Mouse (Mus musculus) frontal cortex, adult 2 months (tissue): ENCODE data around the gene Trabd2b. TPM values are rescaled to one million over a fixed set of nuclear protein-coding genes. Genes with fewer than 3 reads are reported as not detected.

Experiments
- DNase-seq, 2 experiments: peaks; one replicate each; pipeline ENCODE4 v3.0.0; 2022; ENCODE audit warnings: low spot score in 1 of 2; ENCODE audit errors: extremely low spot score in 1 of 2
- polyA plus RNA-seq: library from polyadenylated mRNA; depleted of rRNA; stranded (reverse); fragments of >200 nt; gene quantifications from 2 replicates; pipeline ENCODE4 v1.2.3, GENCODE M21; 2012; rRNA removed

Trabd2b gene
- polyA plus RNA-seq, 1 experiment, result 1.8 TPM

DNA sequence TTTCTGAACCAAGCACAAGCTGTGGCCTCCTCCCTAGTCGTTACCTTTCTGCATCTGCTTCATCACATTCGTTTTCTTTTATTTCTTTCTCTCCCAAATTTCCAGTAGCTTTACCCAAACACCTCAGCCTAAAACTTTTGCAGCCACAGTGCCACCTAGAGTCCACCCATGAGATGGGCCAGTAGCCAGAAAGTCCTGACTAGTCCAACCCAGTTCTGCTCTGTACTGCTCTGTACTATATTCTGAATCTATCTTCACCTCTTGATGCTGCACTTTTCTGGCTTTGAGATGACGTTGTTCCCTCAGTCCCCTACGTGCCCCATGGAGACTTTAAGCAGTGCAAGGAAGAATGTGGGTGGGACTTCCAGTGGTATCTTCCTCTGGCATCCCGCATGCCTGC lies 229.4 kb downstream of the Trabd2b start:
- DNase-seq, result peak; percentile 61 to 90

DNA sequence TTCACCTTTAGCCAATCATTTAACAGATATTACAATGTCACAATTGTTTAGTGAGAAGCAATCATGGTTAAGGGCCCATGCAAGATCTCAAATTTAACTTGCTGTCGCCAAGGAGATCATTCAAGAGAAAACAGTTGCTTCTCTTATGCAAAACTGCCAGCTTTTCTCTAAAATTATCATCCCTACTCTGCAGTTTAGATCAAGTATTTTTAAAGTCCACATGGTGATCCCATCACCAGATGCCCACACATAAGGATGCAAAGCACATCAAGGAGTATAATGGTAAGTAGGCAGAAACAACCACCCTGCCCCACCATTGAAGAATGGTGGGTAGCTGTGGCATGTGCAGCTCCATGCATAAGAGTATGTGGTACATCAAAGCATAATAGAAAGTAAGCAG lies 229.8 kb downstream of the Trabd2b start:
- DNase-seq, result peak; percentile 42 to 44

DNA sequence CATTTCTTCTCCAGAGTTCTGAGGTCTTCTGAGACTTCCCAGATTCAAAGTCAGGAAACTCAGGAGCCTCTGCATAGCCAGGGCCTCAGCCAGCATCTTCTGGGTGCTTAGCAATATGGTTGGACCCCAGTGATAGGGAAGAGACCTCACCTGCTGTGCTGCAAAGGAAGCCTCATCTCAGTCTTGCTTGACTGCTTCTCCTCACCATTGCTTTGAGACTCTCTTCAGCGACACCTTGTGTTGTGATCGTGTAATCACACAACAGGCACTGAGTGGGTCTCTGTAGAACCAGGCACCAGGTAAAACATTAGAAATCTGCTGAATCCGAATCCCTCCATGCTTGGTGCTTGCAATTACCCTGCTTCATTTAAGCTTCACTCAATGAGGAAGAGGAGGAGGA lies 230.6 kb downstream of the Trabd2b start:
- DNase-seq, result peak in 1 of 2 experiments; percentile 73

DNA sequence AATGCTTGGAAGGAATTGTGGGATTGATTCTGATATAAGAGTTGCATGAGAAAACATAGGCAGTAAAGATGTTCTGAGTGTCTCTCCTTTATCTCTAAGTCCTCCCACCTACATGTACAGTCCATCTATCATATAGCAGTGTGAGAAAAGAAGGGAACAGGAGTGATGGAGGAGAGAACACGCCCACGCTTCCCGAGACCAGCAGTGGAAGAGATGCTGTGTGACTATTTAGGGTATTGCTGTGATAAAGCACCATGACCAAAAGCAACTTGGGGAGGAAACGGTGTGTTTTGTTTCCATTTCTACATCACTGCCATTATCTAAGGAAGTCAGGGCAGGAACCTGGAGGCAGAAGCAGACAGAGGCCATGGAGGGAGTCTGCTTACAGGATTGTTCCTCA lies 235.9 kb downstream of the Trabd2b start:
- DNase-seq, result no peak

DNA sequence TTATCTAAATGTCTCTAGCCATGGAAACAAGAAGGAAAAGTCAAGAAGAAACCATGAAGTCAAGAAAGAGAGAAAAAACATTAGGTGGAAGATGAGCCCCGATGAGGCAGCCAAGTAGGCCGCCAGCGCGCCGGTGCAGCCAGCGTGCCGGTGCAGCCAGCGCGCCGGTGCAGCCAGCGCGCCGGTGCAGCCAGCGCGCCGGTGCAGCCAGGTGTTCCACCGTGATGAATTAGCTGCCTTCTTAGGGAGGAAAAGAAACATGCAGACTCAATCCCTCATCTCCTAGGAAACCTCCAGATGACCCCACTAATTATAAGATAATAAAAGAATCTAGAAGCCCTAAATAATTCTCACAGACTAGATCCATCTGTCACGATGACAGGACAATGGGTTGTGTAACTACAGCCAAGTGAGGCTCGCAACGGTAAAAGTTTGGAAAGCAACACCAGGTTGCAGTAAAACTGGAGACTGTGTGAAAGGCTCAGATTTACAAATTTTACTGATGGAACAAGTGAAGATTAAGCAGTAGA lies 237.2 kb downstream of the Trabd2b start:
- no peak for DNase-seq

DNA sequence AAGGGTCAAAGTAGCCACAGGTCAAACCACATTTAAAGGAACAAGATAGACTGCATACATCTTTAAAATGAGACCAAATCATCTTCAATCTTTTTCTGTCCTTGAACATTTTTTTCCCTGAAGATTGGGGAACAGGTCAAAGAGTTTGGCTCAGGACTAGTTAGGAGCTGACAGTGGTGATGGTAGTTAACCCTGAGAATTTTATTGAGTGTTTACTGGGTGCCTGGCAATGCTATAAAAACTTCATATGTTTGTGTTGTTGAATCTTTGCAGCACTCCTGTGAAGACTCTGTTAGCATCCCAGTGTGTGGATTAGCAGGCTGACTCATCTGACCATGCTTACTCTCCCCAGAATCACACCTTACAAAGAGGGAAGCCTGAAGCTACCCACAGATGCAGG lies 238.8 kb downstream of the Trabd2b start:
- DNase-seq, result no peak

DNA sequence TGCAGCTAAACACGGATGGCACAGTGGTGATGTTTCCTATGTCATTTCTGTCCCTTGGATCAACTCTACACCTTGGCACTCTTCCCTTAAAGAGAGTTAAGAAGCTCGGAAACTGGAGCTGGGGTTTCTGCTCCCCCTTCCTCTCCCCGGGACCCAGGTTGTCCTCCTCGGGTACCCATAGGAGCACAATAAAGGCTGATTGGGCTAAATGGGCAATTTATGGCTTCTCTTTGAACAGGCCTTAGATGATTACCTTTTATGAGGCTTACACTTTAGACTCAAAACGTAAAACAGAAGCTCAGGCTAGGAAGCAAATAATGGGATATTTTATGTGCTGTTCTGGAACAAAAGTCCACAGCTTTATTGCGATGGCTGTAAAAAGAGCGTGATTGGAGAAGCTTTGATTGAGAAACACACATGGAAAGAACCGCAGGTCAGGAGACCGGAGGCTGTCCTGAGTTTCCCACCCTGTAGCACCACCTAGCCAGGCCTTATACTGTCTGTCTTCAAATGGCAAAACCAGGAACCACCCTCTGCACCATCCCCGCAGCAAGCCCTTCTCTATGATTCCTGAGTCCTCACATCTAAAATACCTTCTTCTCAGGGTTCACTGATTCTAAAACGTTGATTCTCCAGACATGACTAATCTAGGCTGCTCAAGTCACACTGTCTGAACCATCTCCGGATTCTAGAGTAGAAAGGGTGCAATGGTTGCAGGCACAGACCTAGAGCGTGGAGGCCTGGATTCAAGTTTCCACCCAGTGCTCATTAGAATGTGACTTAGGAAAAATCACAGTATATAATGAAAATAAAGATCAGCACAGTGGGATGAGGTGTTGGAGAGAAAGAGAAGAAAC lies 240.5 kb downstream of the Trabd2b start:
- no peak for DNase-seq

DNA sequence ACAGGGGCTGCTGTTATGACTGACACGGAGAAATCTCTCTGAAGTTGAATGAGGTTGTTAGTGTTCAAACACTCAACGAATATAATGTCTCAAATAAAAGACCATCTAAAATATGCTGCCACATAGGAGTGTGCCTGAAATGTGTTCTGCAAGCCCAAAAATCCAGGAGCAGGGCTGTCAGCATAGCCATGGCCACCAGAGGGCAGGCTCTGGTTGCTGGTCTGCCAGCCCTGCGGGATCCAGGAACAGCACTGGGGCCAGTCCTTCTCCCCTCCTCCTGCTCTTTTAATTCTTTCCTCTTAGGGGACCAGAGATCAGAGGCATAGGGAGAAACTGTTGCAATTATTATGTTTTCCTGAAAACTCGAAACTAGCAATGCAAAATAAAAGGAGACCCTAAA lies 241.2 kb downstream of the Trabd2b start:
- peak in 1 of 2 experiments; percentile 86 for DNase-seq

DNA sequence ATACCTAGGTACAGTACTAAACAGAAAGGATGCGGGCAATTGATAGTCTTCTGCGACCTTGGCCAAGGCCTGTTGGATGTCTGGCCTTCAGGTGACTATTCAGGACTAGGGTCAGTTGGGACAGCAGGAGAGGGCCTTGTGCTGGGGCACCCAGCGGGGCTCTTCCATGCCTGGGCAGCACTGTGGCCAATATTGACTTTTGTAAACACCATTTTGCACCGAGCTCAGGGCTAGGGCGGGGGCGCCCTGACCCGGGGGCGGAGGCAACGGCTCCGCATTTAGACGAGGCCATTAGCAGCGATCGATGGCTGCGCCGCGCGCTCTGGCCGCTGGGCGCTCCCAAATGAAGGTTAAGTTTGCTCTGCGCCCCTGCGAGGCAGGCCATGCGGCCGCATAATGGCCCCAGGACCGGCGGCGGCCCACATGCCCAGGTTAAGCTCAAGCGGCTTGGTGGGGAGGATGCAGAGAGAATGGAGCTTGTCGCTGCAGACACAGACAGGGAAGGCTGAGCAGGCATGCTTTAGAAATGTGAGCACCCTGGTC lies 242.1 kb downstream of the Trabd2b start:
- no peak for DNase-seq

DNA sequence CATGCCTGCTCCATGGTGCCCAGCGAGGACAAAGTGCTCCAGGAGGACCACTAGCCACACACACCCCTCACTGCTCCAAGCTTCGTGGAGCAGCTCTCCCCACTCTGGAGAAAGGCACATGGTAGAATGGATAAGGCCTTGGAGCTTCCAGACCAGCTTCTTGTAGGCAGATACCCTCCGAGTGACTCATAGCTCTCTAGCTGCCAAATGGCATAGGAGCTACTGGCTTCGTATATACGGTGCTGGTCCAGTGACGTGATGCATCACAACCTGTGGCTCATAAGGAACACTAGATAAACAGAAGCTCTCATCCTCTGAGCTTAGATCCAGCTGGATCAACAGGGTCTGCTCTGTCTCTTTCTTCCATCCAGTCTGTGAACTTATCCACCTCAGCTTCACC lies 244.0 kb downstream of the Trabd2b start:
- no peak for DNase-seq

DNA sequence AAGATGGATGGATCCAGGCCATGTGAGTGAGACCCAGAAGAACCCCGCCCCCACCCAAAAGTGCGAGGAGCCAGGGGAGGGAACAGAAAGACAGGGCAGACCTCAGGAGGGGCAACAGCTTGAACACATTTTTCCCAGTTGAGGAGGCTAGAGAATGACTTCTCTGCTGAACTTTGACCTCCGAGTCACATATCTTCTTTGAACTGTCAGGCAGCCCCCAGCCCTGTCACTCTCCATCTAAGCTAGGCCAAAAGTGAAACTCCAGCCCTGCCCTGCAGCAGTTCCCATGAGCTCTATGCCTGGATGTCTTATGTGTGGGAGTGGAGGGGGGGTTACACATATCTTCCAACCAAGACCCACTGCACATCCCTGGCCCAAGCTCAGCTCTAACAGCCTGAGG lies 244.5 kb downstream of the Trabd2b start:
- no peak for DNase-seq

DNA sequence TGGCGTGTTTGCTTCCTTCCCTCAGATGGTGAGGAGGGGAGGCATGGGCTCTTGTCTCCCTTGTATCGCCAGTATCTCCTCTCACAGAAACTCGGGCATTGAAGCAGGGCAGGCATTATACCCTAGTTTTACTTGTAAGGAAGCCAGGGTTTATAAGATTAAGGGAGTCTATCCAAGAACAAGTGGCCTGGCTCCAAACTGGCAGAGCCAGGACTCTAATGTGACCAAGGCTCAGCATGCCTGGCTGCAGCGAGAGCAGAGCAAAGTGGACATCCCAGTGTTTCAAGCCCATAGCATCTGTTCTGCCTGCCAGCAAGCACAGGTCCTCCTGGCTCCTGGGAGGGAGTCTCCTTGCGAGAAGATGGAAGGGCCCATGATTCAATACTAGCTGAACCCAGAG lies 245.1 kb downstream of the Trabd2b start:
- DNase-seq, result no peak

DNA sequence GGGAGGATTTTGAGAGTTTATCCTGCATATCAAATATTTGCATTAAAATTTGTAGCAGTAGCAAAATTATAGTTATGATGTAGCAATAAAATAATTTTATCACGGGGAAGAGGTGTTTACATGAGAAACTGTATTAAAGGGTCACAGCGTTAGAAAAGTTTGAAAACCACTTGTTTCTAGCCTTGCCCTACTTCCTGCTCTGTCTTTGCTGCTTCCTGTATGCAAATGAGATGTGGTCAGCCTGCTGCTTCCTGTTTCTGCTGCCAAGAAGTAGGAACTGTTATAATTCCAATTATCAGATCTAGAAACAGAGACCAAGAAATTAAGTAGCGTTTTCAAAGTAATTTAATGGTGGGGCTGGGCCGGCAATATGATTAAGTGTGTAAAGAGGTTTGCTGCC lies 245.9 kb downstream of the Trabd2b start:
- no peak for DNase-seq

DNA sequence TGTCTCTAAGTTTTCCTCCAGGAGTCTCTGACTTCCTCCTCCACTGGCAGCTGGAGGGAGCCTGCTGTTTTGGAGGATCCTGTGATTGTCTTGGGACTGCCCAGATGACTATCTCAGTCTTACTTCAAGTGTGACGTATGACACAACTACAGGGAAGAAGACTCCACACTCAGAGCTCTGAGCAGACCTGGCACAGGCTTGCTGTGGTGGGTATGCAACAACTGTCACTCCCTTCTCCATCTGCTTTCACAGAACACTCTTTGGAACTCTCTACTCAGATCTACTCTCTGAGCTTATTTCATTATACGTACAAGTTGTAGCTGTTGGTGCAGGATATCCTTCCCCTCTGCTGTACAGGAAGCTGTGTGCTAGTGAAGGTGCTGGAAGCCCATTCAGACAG lies 251.4 kb downstream of the Trabd2b start:
- no peak for DNase-seq

DNA sequence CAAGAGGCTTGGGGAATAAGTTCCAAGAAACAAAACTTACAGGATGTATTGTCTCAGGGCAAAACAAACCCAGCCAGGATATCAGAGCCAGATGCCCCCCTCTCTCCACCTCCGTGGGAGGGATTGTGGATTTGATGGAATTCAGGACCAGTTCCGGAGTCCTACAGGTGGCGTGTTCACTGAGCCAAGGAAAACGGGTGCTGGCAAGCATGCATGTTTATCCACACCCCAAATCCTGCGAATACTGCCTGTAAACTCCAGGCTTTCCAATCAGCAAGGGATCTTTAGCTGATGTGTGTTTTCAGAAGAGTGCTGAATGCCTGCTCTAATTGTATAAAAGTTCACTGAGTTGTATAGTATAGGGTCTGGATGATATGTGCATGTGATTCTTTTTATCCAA lies 253.4 kb downstream of the Trabd2b start:
- no peak for DNase-seq

DNA sequence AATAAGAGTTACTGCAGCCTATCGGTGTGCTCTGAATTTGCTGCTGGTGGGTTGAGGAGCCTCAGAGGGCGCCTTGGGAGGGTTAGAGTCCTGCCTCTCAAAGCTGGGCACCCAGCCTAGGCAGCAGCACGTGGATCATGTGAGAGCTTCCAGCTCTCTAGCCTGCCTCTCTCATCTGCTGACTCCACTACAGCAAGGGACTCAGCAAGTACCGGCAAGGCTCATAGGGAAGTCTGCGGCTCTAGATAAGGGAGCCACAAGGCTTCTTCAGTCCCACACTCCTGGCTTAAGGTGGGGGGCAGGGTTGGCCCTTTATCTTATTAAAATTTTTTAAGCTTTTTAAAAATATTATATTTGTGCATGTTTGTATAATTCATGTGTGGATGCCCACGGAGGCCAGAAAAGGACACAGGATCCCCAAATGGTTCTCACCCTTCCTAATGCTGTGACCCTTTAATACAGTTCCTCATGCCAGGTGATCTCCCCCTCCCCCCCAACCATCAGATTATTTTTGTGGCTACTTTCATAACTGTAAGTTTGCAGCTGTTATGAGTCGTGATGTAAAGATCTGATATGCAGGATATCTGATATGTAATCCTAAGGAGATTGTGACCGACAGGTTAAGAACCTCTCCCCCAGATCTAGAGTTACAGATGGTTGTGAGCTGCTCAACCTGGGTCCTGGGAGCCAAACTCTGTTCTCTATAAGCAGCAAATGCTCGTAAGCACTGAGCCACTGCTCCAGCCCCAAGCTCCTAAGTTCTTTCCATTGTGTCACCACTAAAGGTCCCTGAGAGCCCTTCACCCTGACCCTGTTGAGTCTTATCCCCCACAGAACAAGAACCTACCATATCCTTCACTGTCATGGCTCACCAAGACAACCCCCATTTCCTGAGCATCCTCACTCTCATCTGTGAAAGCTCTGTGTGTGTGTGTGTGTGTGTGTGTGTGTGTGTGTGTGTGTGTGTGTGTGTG lies 257.8 kb downstream of the Trabd2b start:
- DNase-seq, result no peak

Other genes starting within 250 kb of the Trabd2b start
- not detected in 2 replicates for gene Skint11, start 243.3 kb upstream of the Trabd2b start, polyA plus RNA-seq